Mouse (Mus musculus): ENCODE measurements at regions not wholly inside any gene's neighbourhood (a gene's known extent, or its start where the extent isn't known, plus 50 kb on each side); places are given as distances from the start of the nearest gene placed in this dataset.

GRCm38 (mm10) chr14:45830457-45830856, 172.5 kb upstream of the Ddhd1 start:
- Histone ChIP-seq H3K27ac (replicated peaks; ENCODE audit: low read depth, low read length) (no peak overlapping the region), H3K27me3 (ENCODE audit: control insufficient read depth, insufficient read depth, low read length) (no peaks in the 10 kb centered on the region), H3K9ac (ENCODE audit: low read depth, low read length, severe bottlenecking) (no peak overlapping the region), H3K4me1 (ENCODE audit: control insufficient read depth, insufficient read depth, low read length) (0 out of 2 replicates have a peak, but pooled peaks cover 3% of the 10 kb centered on the region), H3K36me3 (ENCODE audit: control insufficient read depth, insufficient read depth, low read length) (no peaks in the 10 kb centered on the region), H3K4me3 (replicated peaks; ENCODE audit: low read length) (no peak overlapping the region), H3K4me2 (replicated peaks; ENCODE audit: low read depth, low read length, severe bottlenecking) (no peak overlapping the region), H3K9me3 (ENCODE audit: control insufficient read depth, low read length) (no peaks in the 10 kb centered on the region)
- ATAC-seq (ENCODE audit: low FRiP score, low read depth) (no peak), DNase-seq (ENCODE audit: low spot score) (no peak)
- 91% methylated on average over 5 of the region's 5 CpGs for WGBS
- TF ChIP-seq POLR2A (IDR thresholded peaks at IDR 0.05; ENCODE audit: borderline replicate concordance, extremely low read depth, insufficient read depth, insufficient read length): no peak

- WGBS: 76% methylated on average over 11 of the region's 11 CpGs
- ATAC-seq (ENCODE audit: low FRiP score, low read depth) (no peak), DNase-seq (ENCODE audit: low spot score) (no peak)
- no peaks in the 10 kb centered on the region for H3K27me3 ChIP-seq (ENCODE audit: control insufficient read depth, insufficient read depth, low read length)
- H3K4me2 ChIP-seq (replicated peaks; ENCODE audit: low read depth, low read length, severe bottlenecking): no peak overlapping the region
- H3K9me3 ChIP-seq (ENCODE audit: control insufficient read depth, low read length): no peaks in the 10 kb centered on the region
- H3K27ac ChIP-seq (replicated peaks; ENCODE audit: low read depth, low read length): no peak overlapping the region
- H3K36me3 ChIP-seq (ENCODE audit: control insufficient read depth, insufficient read depth, low read length): no peaks in the 10 kb centered on the region
- TF ChIP-seq POLR2A (IDR thresholded peaks at IDR 0.05; ENCODE audit: borderline replicate concordance, extremely low read depth, insufficient read depth, insufficient read length): no peak
- no peaks in the 10 kb centered on the region for H3K4me1 ChIP-seq (ENCODE audit: control insufficient read depth, insufficient read depth, low read length)
- no peak overlapping the region for H3K4me3 ChIP-seq (replicated peaks; ENCODE audit: low read length)
- no peak overlapping the region for H3K9ac ChIP-seq (ENCODE audit: low read depth, low read length, severe bottlenecking)
Measured at GRCm38 (mm10) chr14:45837039-45837438, 179.1 kb upstream of the Ddhd1 start.

- Histone ChIP-seq H3K4me2 (replicated peaks; ENCODE audit: low read depth, low read length, severe bottlenecking) (no peak overlapping the region), H3K27me3 (ENCODE audit: control insufficient read depth, insufficient read depth, low read length) (no peaks in the 10 kb centered on the region), H3K36me3 (ENCODE audit: control insufficient read depth, insufficient read depth, low read length) (no peaks in the 10 kb centered on the region), H3K4me3 (replicated peaks; ENCODE audit: low read length) (no peak overlapping the region), H3K4me1 (ENCODE audit: control insufficient read depth, insufficient read depth, low read length) (no peaks in the 10 kb centered on the region), H3K9ac (ENCODE audit: low read depth, low read length, severe bottlenecking) (no peak overlapping the region), H3K27ac (replicated peaks; ENCODE audit: low read depth, low read length) (no peak overlapping the region), H3K9me3 (ENCODE audit: control insufficient read depth, low read length) (no peaks in the 10 kb centered on the region)
- no peak for TF ChIP-seq POLR2A (IDR thresholded peaks at IDR 0.05; ENCODE audit: borderline replicate concordance, extremely low read depth, insufficient read depth, insufficient read length)
- 65% methylated on average over 1 of the region's 1 CpGs for WGBS
- ATAC-seq (ENCODE audit: low FRiP score, low read depth): no peak
- DNase-seq (ENCODE audit: low spot score): no peak
Measured at GRCm38 (mm10) chr14:45843829-45844228, 185.9 kb upstream of the Ddhd1 start.

- no peak overlapping the region for H3K4me3 ChIP-seq (replicated peaks; ENCODE audit: low read length)
- H3K36me3 ChIP-seq (ENCODE audit: control insufficient read depth, insufficient read depth, low read length): no peaks in the 10 kb centered on the region
- no peak overlapping the region for H3K4me2 ChIP-seq (replicated peaks; ENCODE audit: low read depth, low read length, severe bottlenecking)
- H3K27ac ChIP-seq (replicated peaks; ENCODE audit: low read depth, low read length): no peak overlapping the region
- no peak for TF ChIP-seq POLR2A (IDR thresholded peaks at IDR 0.05; ENCODE audit: borderline replicate concordance, extremely low read depth, insufficient read depth, insufficient read length)
- H3K27me3 ChIP-seq (ENCODE audit: control insufficient read depth, insufficient read depth, low read length): no peaks in the 10 kb centered on the region
- H3K4me1 ChIP-seq (ENCODE audit: control insufficient read depth, insufficient read depth, low read length): no peaks in the 10 kb centered on the region
- DNase-seq (ENCODE audit: low spot score): no peak
- H3K9me3 ChIP-seq (ENCODE audit: control insufficient read depth, low read length): peaks cover 4% of the 10 kb centered on the region
- WGBS: 81% methylated on average over 8 of the region's 8 CpGs
- H3K9ac ChIP-seq (ENCODE audit: low read depth, low read length, severe bottlenecking): no peak overlapping the region
- no peak for ATAC-seq (ENCODE audit: low FRiP score, low read depth)
Measured at GRCm38 (mm10) chr14:45850588-45850987, 192.6 kb upstream of the Ddhd1 start.

GRCm38 (mm10) chr14:45878428-45878827, 220.5 kb upstream of the Ddhd1 start:
- H3K9me3 ChIP-seq (ENCODE audit: control insufficient read depth, low read length): no peaks in the 10 kb centered on the region
- no peak overlapping the region for H3K9ac ChIP-seq (ENCODE audit: low read depth, low read length, severe bottlenecking)
- H3K27ac ChIP-seq (replicated peaks; ENCODE audit: low read depth, low read length): no peak overlapping the region
- DNase-seq (ENCODE audit: low spot score) (peak; percentile 45), ATAC-seq (ENCODE audit: low FRiP score, low read depth) (0 out of 2 replicates have a peak, but pooled peaks have one; percentile 44)
- H3K36me3 ChIP-seq (ENCODE audit: control insufficient read depth, insufficient read depth, low read length): no peaks in the 10 kb centered on the region
- no peaks in the 10 kb centered on the region for H3K4me1 ChIP-seq (ENCODE audit: control insufficient read depth, insufficient read depth, low read length)
- no peak overlapping the region for H3K4me3 ChIP-seq (replicated peaks; ENCODE audit: low read length)
- 13% methylated on average over 9 of the region's 9 CpGs for WGBS
- TF ChIP-seq POLR2A (IDR thresholded peaks at IDR 0.05; ENCODE audit: borderline replicate concordance, extremely low read depth, insufficient read depth, insufficient read length): no peak
- no peak overlapping the region for H3K4me2 ChIP-seq (replicated peaks; ENCODE audit: low read depth, low read length, severe bottlenecking)
- H3K27me3 ChIP-seq (ENCODE audit: control insufficient read depth, insufficient read depth, low read length): no peaks in the 10 kb centered on the region

- WGBS: 20% methylated on average over 6 of the region's 6 CpGs
- ATAC-seq (ENCODE audit: low FRiP score, low read depth) (no peak), DNase-seq (ENCODE audit: low spot score) (no peak)
- H3K4me3 ChIP-seq (replicated peaks; ENCODE audit: low read length): no peak overlapping the region
- 0 out of 2 replicates have a peak, but pooled peaks cover 6% of the 10 kb centered on the region for H3K4me1 ChIP-seq (ENCODE audit: control insufficient read depth, insufficient read depth, low read length)
- no peak overlapping the region for H3K4me2 ChIP-seq (replicated peaks; ENCODE audit: low read depth, low read length, severe bottlenecking)
- TF ChIP-seq POLR2A (IDR thresholded peaks at IDR 0.05; ENCODE audit: borderline replicate concordance, extremely low read depth, insufficient read depth, insufficient read length): no peak
- no peak overlapping the region for H3K9ac ChIP-seq (ENCODE audit: low read depth, low read length, severe bottlenecking)
- no peak overlapping the region for H3K27ac ChIP-seq (replicated peaks; ENCODE audit: low read depth, low read length)
- H3K9me3 ChIP-seq (ENCODE audit: control insufficient read depth, low read length): no peaks in the 10 kb centered on the region
- no peaks in the 10 kb centered on the region for H3K27me3 ChIP-seq (ENCODE audit: control insufficient read depth, insufficient read depth, low read length)
- H3K36me3 ChIP-seq (ENCODE audit: control insufficient read depth, insufficient read depth, low read length): no peaks in the 10 kb centered on the region
Measured at GRCm38 (mm10) chr14:45920783-45921182, 262.8 kb upstream of the Ddhd1 start.

Data from limb, embryonic 14.5 days (tissue).